Mouse (Mus musculus): Measurements from ENCODE around the gene Sox6. TPM values are rescaled to one million over a fixed set of nuclear protein-coding genes. Genes with fewer than 3 reads are reported as not detected.
"Not testable (repeated sequence)": the region's sequence is repeated elsewhere in the genome, so short reads cannot be mapped to it uniquely, and the experiment has no call there.

Sox6 gene
- polyA plus RNA-seq (2015; fragmentation: Nextera tagmentation; extraction: Ambion mirVana): 84.4 and 95.6 TPM in 2 replicates

DNA sequence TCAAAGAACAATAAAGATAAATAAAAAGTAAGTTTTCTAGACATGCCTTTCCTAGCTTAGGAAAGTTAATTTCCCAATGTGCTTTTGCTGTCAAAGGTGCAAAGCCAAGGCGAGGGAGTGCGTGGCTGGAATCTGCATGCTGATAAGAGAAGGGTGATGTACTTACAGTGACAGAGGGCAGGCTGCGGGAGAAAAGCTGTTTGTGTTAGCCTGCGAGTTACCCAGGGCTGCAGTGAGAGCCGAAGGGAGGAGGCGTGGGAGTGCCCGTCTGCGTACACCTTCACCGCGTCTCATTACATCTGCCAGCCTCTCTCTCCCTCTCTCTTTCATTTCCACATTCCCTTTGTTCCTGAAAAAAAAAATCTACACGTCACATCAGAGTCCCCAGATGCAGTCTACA lies at the start of gene Sox6:
Gene Sox6, minus strand, starts transcription at position 286 of the 400 bp plus-strand sequence.
- peak within 1 kb of the TSS; percentile 75 for H3K4me2 ChIP-seq
- peak within 1 kb of the TSS; percentile 50 for H3K4me3 ChIP-seq (replicated peaks)
- no peaks in the 10 kb centered on the region for H3K36me3 ChIP-seq (replicated peaks)
- H3K27ac ChIP-seq (replicated peaks): no peak within 1 kb of the TSS
- ATAC-seq (ENCODE audit: insufficient read depth): no peak
- WGBS (ENCODE audit: insufficient replicate concordance): 2% methylated on average over 11 of the region's 11 CpGs
- no peaks in the 10 kb centered on the region for H3K9me3 ChIP-seq (replicated peaks)
- no peak within 1 kb of the TSS for H3K9ac ChIP-seq
- peaks cover 89% of the 10 kb centered on the region for H3K27me3 ChIP-seq
- peaks cover 35% of the 10 kb centered on the region for H3K4me1 ChIP-seq (replicated peaks)

DNA sequence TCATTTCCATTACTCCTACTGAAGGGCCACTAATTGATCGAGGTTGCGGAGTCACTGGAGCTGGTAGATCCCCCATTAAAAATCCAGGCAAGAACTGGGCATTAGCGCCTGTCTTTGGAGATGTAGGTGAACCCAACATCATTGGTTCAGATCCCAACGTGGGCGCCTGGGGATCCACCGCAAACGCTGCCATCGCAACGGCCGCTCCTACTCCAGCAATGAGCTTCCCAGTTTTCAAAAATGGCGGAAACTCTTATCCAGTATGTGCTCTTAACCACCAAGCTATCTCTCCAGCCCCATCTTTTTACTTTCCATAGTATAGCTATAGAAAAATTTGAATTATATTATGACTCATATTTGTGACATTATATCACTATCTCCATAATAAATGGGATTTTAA lies 45.8 kb upstream of the Sox6 start, which contains the start of gene Gm4353:
Gene Gm4353, minus strand, starts transcription at position 270 of the 400 bp plus-strand sequence.
- 82% methylated on average over 11 of the region's 11 CpGs for WGBS (ENCODE audit: insufficient replicate concordance)

DNA sequence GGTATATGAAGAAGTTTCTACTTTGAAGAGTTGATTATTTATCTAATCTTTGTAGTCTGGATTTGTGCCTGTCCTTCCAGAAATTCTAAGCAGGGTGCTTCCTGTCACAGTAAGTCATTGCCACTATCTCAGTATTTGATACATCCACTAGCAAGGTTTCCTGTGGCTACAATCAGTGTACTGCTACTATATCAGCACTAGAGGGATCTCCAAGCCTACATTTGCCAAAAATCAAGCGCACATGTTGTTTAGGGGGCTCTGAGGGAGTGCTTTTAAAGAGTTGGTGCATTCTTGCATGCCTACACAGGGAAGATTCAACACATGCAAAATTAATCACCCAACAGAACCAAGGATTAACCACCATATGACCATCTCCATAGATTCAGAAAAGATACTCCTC lies 22.1 kb upstream of the Sox6 start:
- no peak overlapping the region for H3K4me3 ChIP-seq (replicated peaks)
- H3K27ac ChIP-seq (replicated peaks): no peak overlapping the region
- no peaks in the 10 kb centered on the region for H3K4me1 ChIP-seq (replicated peaks)
- H3K27me3 ChIP-seq: no peaks in the 10 kb centered on the region
- 36% methylated on average over 1 of the region's 1 CpGs for WGBS (ENCODE audit: insufficient replicate concordance)
- no peak for ATAC-seq (ENCODE audit: insufficient read depth)
- H3K36me3 ChIP-seq (replicated peaks): no peaks in the 10 kb centered on the region
- H3K4me2 ChIP-seq: no peak overlapping the region
- H3K9ac ChIP-seq: no peak overlapping the region
- no peaks in the 10 kb centered on the region for H3K9me3 ChIP-seq (replicated peaks)

More for the DNA sequence above, 45.8 kb upstream of the Sox6 start, which contains the start of gene Gm4353:
- not testable (repeated sequence) for H3K36me3 ChIP-seq (replicated peaks); ATAC-seq (ENCODE audit: insufficient read depth); H3K9ac ChIP-seq; H3K9me3 ChIP-seq (replicated peaks); H3K4me1 ChIP-seq (replicated peaks); H3K4me3 ChIP-seq (replicated peaks); H3K27me3 ChIP-seq; H3K4me2 ChIP-seq; H3K27ac ChIP-seq (replicated peaks)

DNA sequence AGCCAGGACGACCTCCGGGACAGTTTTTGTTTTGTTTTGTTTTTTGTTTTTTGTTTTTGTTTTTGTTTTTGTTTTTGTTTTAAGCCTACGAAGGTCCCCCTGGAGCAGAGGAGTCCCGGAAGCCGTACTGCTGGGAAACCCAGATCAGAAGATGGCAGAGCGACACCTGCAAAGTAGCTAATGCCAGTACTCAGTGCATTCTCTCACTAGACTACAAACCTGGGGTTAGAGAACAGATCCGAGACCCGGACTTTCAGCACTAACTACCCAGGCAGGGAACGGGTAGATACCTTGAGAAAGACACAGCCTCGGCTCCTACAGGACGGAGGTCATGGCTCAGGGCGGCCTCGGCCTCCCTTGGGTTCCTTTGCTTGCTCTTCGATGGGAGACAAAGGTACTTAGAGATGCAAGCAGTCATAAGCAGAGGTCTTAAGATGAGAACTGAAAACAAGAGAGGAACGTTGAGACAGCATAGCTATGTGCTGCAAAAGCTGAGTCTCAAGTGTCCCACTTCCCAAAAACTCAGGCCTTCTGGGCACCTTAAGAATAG lies 1.9 kb upstream of the Sox6 start:
- Histone ChIP-seq H3K4me1 (replicated peaks) (peaks cover 21% of the 10 kb centered on the region), H3K4me3 (replicated peaks) (0 out of 2 replicates have a peak overlapping the region, but pooled peaks have one; percentile 50), H3K9ac (no peak overlapping the region), H3K27ac (replicated peaks) (no peak overlapping the region), H3K4me2 (peak overlapping the region; percentile 75; the same call in 1 of the 2 replicates), H3K9me3 (replicated peaks) (no peaks in the 10 kb centered on the region), H3K27me3 (peaks cover 68% of the 10 kb centered on the region), H3K36me3 (replicated peaks) (no peaks in the 10 kb centered on the region)
- no peak for ATAC-seq (ENCODE audit: insufficient read depth)
- WGBS (ENCODE audit: insufficient replicate concordance): 30% methylated on average over 15 of the region's 15 CpGs

DNA sequence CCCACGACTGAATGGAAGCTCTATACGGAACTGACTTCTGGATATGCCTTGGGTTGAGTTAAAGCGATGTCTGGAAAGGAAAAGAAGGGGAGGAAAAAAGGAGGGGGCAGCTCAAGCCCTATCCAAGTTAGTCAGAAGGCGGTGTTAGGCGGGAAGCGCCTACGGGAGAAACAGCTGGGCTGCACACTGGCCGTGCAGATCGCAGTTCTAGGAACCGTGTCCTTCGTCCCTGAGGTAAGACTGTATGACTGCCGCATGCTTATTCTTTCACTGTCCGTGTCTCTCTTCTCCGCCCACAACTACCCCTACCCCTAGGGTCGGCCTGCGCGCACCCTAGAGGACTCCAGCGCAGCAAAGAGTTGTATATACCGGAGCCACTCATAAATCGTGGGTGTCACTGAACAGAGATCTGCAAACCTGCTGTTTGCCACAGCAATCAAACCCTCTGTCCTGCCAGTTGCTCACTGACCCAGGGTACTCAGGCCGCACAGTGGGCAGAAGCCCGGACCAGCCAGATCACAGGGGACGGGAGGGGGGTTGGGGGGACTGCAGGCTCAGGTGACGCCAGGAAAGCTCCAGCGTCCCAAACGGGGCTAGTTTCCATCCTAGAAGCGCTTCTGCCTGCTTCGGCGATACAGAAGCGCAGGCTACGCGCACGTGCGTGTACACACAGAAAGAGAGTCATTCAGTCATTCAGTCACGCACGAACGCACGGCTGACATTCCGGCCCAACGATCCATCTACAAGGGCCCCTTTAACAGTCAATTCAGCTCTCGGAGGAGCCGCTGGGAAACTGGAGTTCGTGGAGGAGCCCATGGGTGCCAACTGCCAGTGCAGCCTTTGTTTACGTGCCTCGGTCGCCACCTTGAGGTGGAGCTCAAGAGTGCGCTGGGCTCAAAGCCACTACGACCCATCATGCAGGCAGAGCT lies 1.2 kb upstream of the Sox6 start:
- Histone ChIP-seq H3K27me3 (peaks cover 76% of the 10 kb centered on the region), H3K4me2 (peak overlapping the region; percentile 75), H3K27ac (replicated peaks) (no peak overlapping the region), H3K9me3 (replicated peaks) (no peaks in the 10 kb centered on the region), H3K4me3 (replicated peaks) (peak overlapping the region; percentile 50), H3K4me1 (replicated peaks) (peaks cover 22% of the 10 kb centered on the region), H3K9ac (no peak overlapping the region), H3K36me3 (replicated peaks) (no peaks in the 10 kb centered on the region)
- ATAC-seq (ENCODE audit: insufficient read depth): peak; percentile 44
- WGBS (ENCODE audit: insufficient replicate concordance): under 1% methylated on average over 48 of the region's 48 CpGs

DNA sequence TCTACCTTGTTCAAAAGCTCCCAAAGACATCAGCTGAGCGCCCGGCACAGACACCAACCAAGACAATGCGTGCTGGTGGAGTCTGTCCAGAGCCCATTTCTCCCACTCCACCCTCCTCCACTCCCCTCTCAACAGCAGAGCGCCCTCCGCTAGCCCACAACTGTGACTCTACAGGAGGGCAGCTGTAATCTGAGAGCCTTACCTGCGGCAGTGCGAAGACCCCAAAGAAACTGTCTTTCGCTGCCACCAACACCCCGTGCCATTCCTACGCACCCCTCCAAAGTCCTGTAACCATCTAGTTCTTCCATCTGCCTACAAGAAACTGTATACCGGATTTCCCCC lies 571 bp upstream of the Sox6 start, which contains the start of gene 1110004F10Rik:
Gene 1110004F10Rik, plus strand, starts transcription at position 202 of the 342 bp plus-strand sequence.
- H3K9ac ChIP-seq: no peak within 1 kb of the TSS
- H3K27me3 ChIP-seq: peaks cover 82% of the 10 kb centered on the region
- no peaks in the 10 kb centered on the region for H3K36me3 ChIP-seq (replicated peaks)
- no peaks in the 10 kb centered on the region for H3K9me3 ChIP-seq (replicated peaks)
- H3K4me3 ChIP-seq (replicated peaks): peak within 1 kb of the TSS; percentile 50
- WGBS (ENCODE audit: insufficient replicate concordance): under 1% methylated on average over 11 of the region's 11 CpGs
- peak within 1 kb of the TSS; percentile 75 for H3K4me2 ChIP-seq
- no peak; the same call in 1 of the 2 replicates for ATAC-seq (ENCODE audit: insufficient read depth)
- H3K4me1 ChIP-seq (replicated peaks): peaks cover 28% of the 10 kb centered on the region
- no peak within 1 kb of the TSS for H3K27ac ChIP-seq (replicated peaks)

DNA sequence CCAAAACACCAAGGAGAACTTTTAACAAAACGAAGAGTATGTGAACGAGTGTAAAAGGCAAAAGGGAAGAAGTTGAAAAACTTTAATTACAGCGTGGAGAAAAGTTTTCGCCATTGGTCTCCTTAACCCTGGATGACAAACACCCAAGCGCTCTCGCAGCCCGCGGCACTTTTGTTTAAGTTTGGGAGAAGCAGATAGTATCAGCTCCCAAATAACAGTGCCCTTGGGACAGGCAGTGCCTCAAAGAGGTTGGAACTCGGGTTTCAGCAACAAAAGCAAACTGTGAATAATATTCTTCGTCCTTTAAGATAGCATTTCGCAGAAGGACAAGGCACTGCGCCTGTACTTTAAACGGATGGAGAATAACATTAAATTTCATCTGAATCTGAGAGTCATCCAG lies 572 bp downstream of the Sox6 start:
- ATAC-seq (ENCODE audit: insufficient read depth): no peak
- no peak overlapping the region for H3K4me3 ChIP-seq (replicated peaks)
- H3K9me3 ChIP-seq (replicated peaks): no peaks in the 10 kb centered on the region
- H3K27me3 ChIP-seq: peaks cover 94% of the 10 kb centered on the region
- peaks cover 40% of the 10 kb centered on the region for H3K4me1 ChIP-seq (replicated peaks)
- no peak overlapping the region for H3K9ac ChIP-seq
- WGBS (ENCODE audit: insufficient replicate concordance): 2% methylated on average over 13 of the region's 13 CpGs
- H3K27ac ChIP-seq (replicated peaks): no peak overlapping the region
- no peaks in the 10 kb centered on the region for H3K36me3 ChIP-seq (replicated peaks)
- H3K4me2 ChIP-seq: no peak overlapping the region

DNA sequence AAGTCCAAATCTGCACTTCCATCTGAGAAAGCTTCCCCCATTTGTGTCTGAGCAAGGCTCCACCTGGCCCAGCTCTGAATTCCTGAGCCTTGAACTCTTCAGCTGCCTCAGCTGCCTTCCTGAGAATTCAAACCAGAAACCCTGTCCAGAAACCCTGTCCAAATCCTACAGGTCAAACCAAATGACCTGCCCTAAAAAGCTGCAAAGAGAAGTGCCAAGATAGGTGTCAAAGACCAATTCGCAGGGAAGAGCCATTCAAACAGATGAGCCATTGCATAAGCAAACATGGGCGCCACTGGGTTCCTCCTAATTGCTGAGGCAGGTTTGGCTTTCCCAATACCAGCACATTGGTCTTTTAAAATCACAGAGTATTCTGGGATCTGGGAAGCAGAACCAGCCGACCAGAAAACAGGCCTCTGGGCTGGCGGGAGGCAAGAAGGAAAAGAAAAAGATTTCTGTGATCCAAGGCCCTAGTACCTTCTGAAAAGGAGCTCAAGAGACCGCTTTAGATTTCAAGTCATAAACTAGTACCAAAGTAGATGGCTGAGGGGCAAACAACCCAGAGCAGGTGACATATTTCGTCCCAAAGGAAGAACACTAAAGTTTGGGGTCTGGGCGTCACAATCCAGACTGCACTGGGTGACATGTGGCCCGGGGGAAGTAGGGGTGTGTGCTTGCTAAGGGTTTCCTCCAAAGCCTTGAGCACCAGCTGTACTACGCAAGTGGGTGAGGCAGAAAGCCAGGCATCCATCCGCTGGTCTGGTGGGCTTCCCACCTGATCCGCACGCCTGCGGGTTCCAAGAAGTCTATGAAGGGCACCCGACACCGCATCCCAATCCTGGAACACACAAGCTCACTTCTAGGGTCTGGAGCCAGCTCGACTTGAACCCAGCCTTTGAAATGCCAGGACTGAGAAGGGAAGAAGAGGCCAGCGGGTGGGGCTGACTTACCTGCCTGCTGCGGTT lies 1.7 kb downstream of the Sox6 start:
- Histone ChIP-seq H3K4me3 (replicated peaks) (no peak overlapping the region), H3K4me1 (replicated peaks) (peaks cover 47% of the 10 kb centered on the region), H3K27me3 (peaks cover 94% of the 10 kb centered on the region), H3K4me2 (no peak overlapping the region), H3K9ac (no peak overlapping the region), H3K36me3 (replicated peaks) (no peaks in the 10 kb centered on the region), H3K9me3 (replicated peaks) (no peaks in the 10 kb centered on the region), H3K27ac (replicated peaks) (no peak overlapping the region)
- ATAC-seq (ENCODE audit: insufficient read depth): no peak
- WGBS (ENCODE audit: insufficient replicate concordance): 25% methylated on average over 18 of the region's 18 CpGs

DNA sequence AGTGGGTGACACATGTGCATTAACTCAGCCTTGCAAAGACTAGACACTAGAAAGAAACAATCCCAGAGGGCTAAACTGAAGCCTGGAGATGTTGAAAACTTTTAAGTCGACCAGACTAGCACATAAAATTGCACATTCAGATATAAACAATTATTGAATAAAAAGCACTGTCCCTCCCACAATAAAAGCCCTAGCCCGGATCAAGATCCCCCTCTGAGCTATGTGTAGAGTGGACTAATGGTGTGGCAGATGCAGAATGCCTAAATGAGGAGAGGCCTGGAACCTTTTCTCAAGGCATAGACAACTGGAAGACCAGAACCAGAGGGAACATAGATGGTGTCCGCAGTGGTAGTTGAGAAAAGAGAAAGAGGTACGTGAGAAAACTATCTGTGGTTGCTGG lies 3.1 kb downstream of the Sox6 start:
- no peak overlapping the region for H3K27ac ChIP-seq (replicated peaks)
- no peaks in the 10 kb centered on the region for H3K36me3 ChIP-seq (replicated peaks)
- no peak overlapping the region for H3K4me3 ChIP-seq (replicated peaks)
- no peak overlapping the region for H3K4me2 ChIP-seq
- 48% methylated on average over 4 of the region's 4 CpGs for WGBS (ENCODE audit: insufficient replicate concordance)
- no peaks in the 10 kb centered on the region for H3K9me3 ChIP-seq (replicated peaks)
- H3K4me1 ChIP-seq (replicated peaks): peaks cover 58% of the 10 kb centered on the region
- peaks cover 96% of the 10 kb centered on the region for H3K27me3 ChIP-seq
- no peak overlapping the region for H3K9ac ChIP-seq
- ATAC-seq (ENCODE audit: insufficient read depth): no peak

DNA sequence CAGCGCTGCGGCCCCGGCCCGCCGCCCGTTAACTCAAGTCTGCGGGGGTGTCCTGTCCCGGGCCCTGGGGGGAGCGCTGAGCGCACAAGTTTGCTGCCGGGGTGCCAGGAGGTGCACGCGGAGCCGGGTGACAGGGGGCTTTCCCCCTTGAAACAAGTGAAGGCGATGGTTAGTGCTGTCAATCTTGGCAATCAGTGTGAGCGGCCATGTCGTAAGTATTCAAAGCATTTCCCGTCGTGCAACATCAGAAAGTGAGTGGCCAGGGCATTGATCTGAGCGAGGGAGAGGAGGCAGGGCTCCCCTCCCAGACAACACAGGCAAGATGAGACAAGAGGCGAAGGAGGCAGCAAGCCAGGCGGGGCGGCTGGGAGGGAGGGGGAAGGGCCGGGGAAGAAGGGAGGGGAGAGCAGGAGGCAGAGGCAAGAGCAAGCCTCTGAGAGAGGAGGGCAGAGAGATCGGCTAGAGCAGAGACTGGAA lies 4.3 kb downstream of the Sox6 start:
- H3K9ac ChIP-seq: no peak overlapping the region
- peak overlapping the region; percentile 96 for H3K4me2 ChIP-seq
- no peak for ATAC-seq (ENCODE audit: insufficient read depth)
- H3K27me3 ChIP-seq: peaks cover 96% of the 10 kb centered on the region
- H3K9me3 ChIP-seq (replicated peaks): no peaks in the 10 kb centered on the region
- peak overlapping the region; percentile 65 for H3K4me3 ChIP-seq (replicated peaks)
- 2% methylated on average over 25 of the region's 25 CpGs for WGBS (ENCODE audit: insufficient replicate concordance)
- H3K36me3 ChIP-seq (replicated peaks): no peaks in the 10 kb centered on the region
- no peak overlapping the region for H3K27ac ChIP-seq (replicated peaks)
- peaks cover 48% of the 10 kb centered on the region for H3K4me1 ChIP-seq (replicated peaks)

All from liver, embryonic 15.5 days (tissue).